Mouse (Mus musculus): ENCODE measurements around the gene Acer3. TPM values are rescaled to one million over a fixed set of nuclear protein-coding genes. Genes with fewer than 3 reads are reported as not detected.

The Acer3 gene
- 34.2 and 35.7 TPM in 2 replicates for polyA plus RNA-seq (2015; fragmentation: Nextera tagmentation; extraction: Ambion mirVana)

GRCm38 (mm10) chr7:98321083-98321482 is at the start of gene Acer3:
Acer3 (minus strand) TSS chr7:98321208.

GRCm38 (mm10) chr7:98361063-98361652 is 40.1 kb upstream of the Acer3 start, which contains the start of gene Tsku:
Tsku (minus strand) TSS chr7:98361328.

GRCm38 (mm10) chr7:98199381-98199780 is 121.6 kb downstream of the Acer3 start, which contains the start of gene B3gnt6:
B3gnt6 (minus strand) TSS chr7:98199481.

GRCm38 (mm10) chr7:98177929-98178559 is 143.0 kb downstream of the Acer3 start, which contains the start of gene Capn5:
Capn5 (minus strand) TSS chr7:98178274.

Other genes starting within 250 kb of the Acer3 start
- 7.6 and 8.0 TPM in 2 replicates for gene Myo7a, start 201.7 kb downstream of the Acer3 start, polyA plus RNA-seq (2015; fragmentation: Nextera tagmentation; extraction: Ambion mirVana)
- gene Omp, start 175.7 kb downstream of the Acer3 start, polyA plus RNA-seq (2015; fragmentation: Nextera tagmentation; extraction: Ambion mirVana) = 1.1 and 1.6 TPM in 2 replicates
- gene Capn5, start 142.9 kb downstream of the Acer3 start, polyA plus RNA-seq (2015; fragmentation: Nextera tagmentation; extraction: Ambion mirVana) = 24.1 and 26.1 TPM in 2 replicates
- gene B3gnt6, start 121.7 kb downstream of the Acer3 start, polyA plus RNA-seq (2015; fragmentation: Nextera tagmentation; extraction: Ambion mirVana) = not detected in 2 replicates
- gene Tsku, start 40.1 kb upstream of the Acer3 start, polyA plus RNA-seq (2015; fragmentation: Nextera tagmentation; extraction: Ambion mirVana) = 7.9 and 8.6 TPM in 2 replicates
- not detected in 2 replicates for gene Gucy2d, start 119.2 kb upstream of the Acer3 start, polyA plus RNA-seq (2015; fragmentation: Nextera tagmentation; extraction: Ambion mirVana)
- gene Lrrc32, start 168.1 kb upstream of the Acer3 start, polyA plus RNA-seq (2015; fragmentation: Nextera tagmentation; extraction: Ambion mirVana) = 9.2 and 9.4 TPM in 2 replicates

Data from urinary bladder, postnatal 0 days (tissue).